Mouse (Mus musculus) megakaryocyte-erythroid progenitor cell, adult 5-6 weeks (primary cell): ENCODE measurements at regions not wholly inside any gene's neighbourhood (a gene's known extent, or its start where the extent isn't known, plus 50 kb on each side); places are given as distances from the start of the nearest gene placed in this dataset.

Source experiments
- ATAC-seq: replicated peaks from 2 replicates; pipeline ENCODE4 v1.8.0; 2016; ENCODE audit warnings: mild to moderate bottlenecking, inconsistent platforms; ENCODE audit not compliant: severe bottlenecking, poor library complexity, low FRiP score, low TSS enrichment

DNA sequence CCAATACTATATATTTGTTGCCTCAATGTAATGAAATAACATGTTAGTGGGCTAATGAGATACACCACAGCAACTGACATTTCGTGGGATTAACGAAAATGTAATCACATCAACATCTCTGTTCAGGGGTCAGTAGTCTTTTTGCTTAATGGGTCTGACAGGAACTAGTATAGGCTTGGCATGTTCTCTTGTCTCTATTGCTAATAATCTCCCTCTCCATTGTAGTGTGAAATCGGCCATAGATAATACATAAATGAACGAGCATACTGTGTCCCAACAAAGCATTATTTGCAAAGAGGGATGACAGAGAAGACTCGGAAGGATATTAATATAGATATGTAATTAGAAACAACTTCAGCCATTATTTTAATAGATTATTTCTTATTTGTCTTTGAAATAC is 234.5 kb upstream of the Dach1 start:
- ATAC-seq: no peak

DNA sequence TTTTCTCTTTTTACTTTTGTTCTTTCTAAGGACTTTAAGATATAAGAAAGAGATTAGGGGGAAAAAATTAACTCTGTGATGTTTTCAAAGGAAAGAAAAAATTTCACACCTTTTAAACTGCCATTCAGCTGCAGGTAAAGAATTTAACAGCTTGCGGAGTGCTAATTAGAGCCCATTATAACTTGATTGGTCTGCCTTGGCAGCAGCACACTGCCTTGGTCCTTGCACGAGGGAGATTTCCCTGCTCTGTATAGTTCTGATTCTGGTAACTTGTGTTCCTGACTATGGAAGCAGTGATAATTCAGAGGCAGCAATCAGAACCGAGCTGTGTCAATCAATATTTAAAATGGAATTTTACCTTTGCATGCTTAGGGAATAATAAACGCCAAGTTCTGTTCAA is 218.3 kb upstream of the Dach1 start:
- no peak for ATAC-seq
